Mouse (Mus musculus): ENCODE data around the gene Nav2.

Gene Nav2

DNA sequence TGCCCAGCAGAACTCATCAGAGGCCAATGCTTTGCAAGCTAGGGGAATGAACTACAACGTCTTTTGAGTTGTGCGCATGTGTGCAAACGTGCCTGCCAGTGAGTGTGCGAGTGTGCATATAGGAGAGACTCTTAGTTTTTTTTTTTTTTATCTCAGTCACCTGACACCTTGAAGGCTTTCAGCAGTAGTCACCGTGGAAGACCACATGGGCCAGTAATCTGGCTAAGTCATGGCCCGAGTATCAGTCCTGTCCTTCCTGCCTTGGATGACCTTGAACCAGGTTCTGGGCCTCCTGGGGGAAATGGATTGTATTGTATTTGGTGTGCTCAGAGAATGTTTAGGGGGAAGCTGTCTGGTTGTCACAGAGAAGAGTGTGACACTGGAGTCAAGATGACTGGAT is 625.7 kb downstream of the Nav2 start:
- no peak for DNase-seq

DNA sequence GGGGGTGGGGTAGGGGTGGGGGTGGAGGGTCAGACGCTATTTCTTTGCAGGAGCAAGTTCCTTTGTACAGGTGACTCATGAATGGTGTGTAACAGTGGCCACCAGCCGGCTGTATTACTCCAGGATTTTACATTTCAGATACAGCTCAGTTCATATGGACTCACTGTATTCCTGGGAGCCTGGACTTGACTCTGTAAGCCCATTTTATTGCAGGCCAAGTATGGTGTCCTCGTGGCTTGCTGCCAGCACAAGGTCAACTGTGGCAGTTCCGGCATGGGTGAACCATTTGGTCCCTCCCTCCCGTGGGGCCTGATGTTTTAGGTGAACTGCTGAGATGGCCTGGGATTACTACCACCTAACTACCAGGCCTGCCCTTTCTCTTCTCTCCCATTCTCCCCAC is 629.8 kb downstream of the Nav2 start:
- DNase-seq = no peak

DNA sequence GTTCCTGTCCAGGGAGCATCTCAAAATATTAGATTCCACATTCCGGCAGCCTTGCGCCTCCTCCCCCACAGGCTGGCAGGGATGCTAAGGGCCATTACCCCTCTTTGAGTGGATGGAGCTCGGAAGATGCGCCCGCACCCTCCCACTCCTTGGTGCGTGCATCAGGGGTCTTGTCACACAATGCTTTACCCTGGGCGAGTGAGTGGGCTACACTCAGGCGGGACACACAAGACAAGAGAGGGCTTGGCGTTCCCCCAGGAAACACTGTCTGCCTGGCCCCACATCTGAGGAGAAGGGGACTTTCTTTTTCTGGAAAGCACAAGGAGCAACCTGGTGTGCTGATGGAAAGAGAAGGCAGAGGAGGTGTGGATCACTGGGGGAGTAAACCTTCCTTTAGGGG is 631.7 kb downstream of the Nav2 start:
- DNase-seq = no peak

DNA sequence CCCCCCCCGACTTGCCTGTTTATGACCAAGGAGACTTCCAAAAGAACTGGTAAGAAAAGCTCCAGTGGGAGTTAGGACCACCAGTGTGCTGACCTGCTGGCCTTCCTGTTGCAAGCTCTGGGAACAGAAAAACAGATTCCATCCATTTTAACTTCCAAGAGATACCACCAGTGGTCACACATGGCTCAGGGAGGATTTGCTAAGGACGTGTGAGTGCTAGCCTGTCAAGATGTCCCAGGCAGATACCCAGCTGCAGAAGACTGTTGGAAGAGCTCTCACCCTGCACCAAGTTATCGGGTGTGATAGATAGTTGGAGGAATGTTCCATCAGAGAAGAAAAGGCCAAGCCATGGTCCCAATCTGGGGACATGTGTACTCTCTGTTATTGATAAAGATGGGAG is 633.6 kb downstream of the Nav2 start:
- no peak for DNase-seq

DNA sequence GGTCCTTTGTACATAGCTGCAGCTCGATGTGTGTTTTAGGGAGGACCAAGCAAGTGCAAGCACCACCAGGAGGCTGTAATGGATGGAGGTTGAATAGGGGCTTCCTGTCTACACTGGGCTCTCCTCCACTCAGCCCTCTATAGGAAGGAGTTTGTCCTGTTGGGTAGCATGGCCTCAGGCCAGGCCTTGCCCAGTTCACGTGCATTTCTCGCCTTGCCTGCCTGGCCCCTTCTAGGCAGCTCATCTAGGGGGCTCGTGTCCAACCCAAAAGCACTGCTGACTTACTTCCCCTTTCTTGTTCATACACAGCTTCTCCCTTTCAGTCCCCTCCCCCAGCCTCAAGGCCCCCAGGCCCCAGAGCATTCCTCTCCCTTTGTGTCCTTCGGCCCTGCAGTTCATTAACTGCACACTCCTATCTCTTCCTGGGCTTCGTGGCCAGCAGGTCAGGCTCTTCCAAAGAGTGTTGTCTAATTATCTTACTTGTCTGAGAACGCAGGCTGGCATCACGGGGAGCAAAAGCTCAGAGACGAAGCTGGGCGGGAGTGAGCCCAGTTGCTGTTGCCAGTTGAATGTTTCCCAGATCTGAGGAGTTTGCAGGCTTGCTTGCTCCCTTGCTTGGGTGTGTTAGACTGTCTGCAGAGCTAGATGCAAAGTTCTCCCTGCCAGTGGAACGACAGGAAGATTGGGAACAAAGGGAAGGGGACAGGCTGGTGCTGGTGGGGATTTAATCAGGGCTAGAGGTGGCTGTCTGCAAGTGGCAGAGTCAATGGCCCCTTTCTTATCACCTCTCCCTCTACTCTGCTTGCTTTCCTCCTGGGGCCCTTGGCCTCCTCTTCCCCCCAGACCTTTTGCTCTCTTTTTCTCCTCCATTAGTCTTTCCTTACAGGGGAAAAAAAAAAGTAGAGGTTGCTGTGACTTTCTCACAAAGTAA is 636.5 kb downstream of the Nav2 start:
- DNase-seq = no peak

DNA sequence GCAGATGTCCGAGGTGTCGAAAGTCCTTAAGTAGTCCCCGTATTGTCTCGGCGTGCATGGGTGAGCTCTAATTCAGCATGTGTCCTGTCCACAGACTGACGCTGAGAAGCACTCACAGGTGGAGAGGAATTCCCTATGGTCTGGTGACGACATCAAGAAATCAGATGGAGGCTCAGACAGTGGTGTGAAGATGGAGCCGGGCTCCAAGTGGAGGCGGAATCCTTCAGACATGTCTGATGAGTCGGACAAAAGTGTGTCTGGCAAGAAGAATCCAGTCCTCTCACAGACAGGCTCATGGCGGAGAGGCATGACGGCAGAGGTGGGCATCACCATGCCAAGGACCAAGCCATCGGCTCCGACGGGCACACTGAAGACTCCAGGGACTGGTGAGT is 637.2 kb downstream of the Nav2 start:
- DNase-seq = no peak

DNA sequence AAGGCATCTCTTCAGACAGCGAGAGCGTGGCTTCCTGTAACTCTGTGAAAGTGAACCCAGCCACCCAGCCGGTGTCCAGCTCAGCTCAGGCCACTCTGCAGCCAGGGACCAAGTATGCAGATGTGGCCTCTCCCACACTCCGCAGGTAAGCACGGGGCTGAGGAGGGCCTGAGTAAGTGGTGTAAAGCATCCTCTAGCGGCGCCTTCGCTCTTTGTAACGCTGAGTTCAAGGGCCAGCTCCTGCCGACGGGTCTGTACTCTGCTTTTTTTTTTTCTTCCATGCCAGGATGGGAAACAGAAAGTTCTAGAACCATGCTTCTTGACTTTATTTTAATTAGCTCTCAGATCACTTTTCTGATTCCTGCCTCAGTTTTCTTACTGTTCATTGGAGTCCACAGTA is 639.9 kb downstream of the Nav2 start:
- DNase-seq = no peak

DNA sequence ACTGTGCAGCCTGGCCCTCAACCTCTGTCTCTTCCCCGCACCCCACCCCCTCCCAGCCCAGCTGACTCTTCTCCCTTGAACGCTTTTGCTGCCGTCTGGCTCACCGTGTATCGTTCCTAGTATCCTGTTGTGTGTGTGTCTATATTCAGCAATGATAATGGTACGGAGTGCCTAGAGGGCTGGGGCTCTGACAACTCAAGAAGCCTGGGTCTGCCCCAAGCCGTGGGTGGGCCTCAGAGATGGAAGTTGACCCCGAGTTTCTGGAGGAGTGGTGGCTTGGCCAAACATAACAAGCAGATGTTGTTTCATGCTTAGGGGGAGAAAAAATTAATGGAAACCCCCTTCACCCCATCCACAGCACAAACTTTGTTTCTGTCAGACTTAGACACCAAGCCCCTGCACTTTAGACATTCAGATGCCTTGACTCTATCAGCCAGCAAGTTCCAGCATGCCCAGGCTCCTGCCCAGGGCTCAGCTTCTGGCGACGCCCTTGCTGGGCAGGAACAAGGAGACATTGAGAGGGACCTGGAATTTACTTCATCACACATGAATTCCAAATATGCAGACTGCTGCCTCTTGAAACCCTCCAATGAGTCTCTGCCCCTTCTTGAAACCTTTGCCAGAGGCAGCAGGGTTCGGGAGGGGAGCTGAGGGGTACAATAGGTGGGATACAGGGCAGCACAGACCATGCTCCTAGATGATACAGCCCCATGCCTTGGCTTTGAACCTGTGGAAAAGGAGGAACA is 644.9 kb downstream of the Nav2 start:
- peak; percentile 45 for DNase-seq

DNA sequence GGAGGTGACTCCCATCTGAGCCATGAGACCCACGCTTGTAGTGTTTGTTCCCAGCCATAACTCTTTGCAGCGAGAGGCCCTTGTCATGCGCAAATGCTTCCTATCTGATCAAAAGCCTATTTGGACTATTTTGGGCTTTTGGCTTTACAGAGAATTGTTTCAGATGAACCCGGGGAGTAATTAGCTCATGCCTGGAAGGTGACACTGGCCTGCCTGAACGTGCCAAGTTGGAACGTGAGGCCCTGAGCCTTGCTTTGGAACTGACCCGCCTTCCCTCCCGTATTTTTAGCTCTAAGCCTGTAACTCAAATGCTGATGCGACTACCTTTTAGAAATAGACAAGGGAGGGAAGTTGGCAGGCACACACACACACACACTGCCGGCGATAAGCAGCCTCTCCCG is 649.7 kb downstream of the Nav2 start:
- DNase-seq = no peak

DNA sequence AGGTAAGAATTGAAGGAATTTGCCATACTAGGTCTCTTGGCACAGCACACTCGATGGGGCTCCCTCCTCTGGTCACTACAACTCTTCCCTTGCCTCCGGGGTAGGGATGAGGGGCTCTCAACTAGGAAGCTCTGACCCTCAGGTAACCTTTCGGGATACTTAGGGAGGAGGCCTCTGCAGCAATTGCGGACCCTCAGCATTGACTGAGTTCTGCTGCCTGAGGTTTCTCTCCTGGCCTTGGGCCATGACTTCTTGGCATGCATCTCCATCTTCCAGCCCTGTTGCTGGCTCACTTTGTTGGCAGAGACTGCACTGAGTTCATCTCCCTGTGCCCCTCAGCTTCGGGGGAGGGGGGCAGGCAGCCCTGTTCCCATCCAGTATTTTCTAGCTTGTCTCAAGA is 650.4 kb downstream of the Nav2 start:
- peak; percentile 68 for DNase-seq

DNA sequence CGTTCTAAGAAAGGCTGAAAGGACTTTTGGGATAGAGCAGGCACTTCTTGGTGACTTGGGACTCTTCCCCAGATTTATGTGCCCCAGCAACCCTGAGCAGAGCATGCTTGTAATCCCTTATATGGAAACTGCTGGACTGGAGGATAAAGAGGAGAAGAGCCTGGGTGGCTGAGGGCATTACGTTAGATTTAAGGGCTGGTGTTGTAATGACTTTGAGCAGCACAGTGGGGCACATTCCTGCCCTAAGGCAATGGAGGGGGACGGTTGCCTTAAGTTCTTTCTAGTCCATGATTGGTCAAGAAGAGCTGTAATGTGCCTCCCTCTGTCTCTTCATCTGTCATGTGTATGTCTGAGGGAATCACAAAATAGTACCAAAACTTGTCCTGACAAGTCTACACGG is 651.5 kb downstream of the Nav2 start:
- no peak for DNase-seq

DNA sequence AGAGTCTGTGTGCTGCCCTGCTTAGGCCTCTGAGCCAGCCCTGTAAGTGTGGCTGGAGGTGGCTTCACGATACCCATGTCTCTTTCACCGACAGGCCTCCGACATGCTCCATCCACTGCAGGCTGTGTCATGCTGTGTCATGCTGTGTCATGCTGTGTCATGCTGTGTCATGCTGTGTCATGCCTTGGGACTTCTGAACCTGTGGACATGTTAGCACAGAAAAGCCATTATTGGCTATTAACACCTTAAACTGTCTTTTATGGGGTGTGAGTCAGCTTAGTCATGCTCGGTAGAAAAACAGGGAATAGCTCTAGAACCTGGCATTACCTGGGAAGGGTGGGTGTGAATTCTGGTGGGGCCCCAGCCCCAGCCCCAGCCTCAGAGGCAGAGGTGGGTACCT is 653.9 kb downstream of the Nav2 start:
- no peak for DNase-seq

DNA sequence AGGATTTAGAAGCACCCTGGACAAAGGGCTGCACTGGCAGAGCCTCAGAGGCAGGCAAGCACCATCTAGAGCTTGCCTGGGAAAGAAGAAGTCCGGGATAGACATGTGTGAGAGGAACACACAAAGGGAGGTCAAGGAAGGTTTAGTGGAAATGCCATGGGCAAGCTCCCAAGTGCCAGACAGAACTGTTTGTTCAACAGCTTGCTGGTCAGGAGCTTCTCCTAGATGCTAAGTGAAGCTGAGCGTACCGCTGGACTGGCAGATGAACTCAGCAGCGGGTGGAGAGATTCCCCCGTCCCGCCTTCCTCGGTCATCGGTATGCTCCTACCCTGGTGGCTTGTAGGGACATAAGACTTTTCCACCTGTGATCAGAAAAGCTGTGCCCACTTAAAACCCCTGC is 654.3 kb downstream of the Nav2 start:
- peak; percentile 45 for DNase-seq

DNA sequence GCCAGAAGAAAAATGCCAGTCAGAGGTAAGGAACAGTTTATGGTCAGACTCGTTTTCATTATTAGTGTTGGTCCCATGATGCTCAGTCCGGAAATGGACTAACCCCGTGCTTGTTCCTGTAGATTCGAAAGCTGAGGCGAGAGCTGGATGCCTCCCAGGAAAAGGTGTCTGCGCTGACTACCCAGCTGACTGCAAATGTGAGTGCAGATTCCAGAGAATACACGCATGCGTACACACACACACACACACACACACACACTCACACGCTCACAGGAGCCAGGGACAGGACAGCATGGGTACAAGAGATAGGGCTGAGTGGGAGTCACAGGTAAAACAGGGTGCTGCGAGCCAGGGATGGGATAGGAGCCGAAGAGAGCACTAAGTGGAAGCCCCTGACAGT is 656.6 kb downstream of the Nav2 start:
- DNase-seq = no peak

DNA sequence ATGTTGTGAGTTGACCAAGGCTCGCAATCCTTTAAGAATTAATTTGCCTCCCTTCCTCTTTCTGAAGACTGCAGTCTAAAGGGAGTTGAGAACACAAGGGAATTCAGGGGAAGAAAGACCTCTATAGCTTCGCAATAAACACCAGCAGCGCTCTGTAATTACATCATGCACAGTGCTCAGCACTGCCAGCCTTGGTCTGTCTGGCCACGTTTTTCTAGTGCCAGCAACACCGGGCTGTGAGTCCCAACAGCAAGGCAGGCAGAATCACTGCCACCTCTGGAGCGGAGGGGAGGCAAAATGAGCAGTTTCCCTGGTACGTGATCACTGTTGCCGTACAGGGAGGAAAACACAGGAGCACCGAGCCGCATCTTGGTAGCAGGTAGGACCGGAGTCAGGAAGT is 657.3 kb downstream of the Nav2 start:
- DNase-seq = no peak

DNA sequence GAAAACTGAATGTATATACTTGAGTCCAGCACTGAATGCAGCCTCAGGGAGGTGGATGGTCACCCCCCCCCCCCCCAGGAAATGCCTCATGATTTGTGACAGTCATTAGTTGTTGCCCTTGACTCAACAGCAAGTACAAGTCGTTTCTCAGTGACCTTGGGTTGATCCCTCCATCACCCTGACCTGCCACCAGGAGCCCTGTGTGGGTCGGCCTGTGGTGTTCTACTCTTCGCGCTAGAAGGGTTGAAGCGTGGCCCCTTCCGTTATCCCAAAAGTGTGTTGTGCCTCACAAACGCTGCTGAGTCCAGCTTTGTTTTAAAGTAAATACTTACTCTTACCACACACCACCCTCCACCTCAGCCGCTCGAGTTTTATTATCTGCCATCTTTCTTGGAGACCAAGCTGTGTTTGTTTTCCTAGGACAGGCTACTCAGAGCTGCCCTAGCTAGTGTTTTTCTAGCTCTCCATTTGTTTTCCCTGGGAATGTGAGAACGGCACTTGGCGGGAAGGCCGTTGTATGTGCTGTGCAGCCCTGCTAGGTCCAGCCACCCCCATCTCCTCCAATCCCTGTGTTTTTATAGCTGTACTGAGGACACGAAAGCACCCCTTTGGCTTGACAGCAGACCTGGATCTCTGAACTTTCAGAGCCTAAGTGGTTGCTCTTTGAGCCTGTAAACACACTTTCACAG is 659.0 kb downstream of the Nav2 start:
- no peak for DNase-seq

DNA sequence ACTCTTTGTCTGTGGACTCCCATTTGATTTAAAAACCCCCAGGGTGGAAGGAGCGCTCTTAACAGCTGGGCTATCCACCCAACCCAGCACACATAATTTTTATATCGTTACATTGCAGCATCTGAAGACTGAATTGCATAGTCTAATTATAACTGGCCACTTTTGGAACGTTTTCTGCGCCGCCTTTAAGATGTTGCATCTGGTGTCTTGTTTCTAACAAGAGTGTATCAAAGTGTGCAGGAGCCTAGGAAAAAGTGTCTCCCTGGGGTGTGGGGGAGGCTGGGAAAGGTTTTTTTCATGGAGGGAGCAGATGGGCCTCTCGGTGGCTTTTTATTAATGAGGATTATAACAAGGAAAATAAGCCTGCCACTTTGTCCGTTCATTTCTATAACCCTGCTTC is 661.1 kb downstream of the Nav2 start:
- DNase-seq = no peak

DNA sequence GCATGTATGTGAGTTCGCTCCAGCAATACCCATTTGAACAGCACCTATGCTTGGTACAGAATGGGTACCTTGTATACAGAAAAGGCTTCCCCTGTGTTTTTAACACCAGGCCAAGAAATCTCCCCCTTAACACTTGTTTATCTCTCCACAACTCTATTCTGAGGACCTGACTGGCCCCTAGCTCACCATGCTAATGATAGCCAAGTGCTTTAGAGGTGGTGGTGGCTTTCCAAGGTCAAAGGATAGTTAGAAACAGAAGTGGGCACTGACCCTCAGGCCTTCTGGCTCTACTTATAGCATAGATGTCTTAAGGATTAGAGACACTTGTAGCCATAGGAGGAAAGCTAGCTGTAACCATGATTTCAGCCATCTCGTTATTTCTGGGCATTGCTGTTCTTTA is 663.1 kb downstream of the Nav2 start:
- no peak for DNase-seq

DNA sequence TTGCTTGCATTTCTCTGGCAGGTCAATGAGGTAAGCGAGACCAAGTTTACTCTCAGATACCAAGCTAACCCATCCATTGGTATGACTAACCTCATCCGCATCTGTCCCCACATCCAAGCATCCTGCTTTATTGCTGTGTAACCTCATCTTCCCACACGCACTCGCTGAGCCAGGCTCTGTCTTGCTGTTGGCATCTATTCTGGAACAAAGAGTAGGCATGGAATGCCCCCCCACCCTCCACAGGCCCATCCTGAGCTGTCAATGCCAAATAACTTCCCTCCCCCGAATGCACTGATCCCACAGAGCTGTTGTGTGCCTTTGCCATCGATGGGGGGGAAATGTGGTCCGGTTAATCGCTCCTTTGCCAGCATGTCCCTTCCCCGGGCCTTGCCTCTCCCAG is 666.7 kb downstream of the Nav2 start:
- DNase-seq = no peak

DNA sequence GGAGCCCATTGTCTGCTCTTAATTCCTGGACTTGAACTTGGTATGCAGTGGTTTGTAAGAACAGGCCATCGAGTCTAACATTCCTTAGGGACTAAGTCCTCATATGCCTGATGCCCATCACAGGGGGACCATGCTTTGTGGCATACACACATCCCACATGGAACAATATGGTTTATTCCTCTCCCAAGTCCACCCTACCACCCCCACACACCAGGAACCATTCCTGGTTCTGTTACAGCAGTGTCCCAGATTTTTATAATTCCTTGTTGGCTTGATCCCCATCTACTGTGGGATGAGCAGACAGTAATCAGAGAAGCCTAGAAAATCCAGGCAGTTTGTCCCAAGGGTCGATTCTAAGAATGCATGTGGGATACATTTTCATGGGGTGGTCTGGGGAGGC is 668.6 kb downstream of the Nav2 start:
- no peak for DNase-seq

DNA sequence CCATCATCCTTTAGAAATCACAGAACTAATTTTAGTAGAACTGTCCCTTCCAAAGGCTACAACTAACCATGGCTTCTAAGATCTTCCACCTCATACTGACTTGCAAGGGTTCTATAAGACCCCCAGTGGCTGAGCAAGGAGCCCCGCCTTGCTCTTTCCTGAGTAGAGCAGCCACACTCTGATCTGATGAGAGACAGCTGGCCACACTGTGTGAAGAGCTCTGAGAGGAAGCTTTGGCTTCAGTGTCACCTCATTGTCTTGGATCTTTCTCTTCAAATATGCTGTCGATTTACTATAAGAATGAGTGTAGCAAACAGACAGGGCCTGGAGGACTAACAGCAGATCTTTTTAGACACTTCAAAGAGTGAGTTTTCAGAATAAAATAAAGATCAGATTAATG is 673.4 kb downstream of the Nav2 start:
- DNase-seq = peak; percentile 51

DNA sequence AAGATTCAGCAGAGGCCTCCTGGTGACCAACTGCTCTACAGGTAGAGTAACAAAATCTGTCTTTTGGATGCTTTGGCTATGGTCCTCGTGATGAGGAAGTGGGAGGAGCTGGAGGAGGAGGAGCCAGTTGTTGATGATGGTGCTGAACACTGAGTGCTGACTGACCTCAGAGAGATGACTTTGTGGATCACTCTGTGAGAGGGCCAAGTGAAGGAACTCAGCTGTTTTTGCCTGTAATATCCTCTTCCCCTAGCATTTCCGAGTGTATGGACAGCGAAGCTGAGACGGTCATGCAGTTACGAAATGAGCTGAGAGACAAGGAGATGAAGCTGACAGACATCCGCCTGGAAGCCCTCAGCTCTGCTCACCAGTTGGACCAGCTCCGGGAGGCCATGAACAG is 674.0 kb downstream of the Nav2 start:
- peak; percentile 48 for DNase-seq

DNA sequence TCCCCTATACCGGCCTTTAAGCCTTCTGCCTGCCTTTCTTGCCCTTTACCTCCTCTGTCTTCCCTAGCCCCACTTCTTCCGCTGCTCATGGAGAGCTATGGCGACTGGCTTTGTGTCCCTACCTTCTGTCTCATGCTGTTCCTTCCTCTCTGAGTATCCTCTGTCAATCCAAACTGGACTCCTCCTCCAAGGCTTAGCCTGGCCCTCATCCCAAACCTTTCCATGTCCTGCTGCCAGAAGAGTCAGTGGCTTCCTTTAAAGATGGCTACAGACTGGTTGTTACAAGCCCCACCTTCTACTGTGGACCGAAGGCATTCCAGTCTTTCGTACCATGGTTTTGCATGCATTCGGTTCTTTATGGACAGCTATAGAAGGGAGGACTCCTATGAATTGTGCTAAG is 674.7 kb downstream of the Nav2 start:
- peak; percentile 46 for DNase-seq

Data from lung, postnatal 10 days (tissue).